In genomic region chr1:25079395-25079794, GRCm38 (mm10) we compare ENCODE assay signal across 29 mouse cellular contexts.
"Had no signal": no experiment of that assay in that cellular context is flagged by ENCODE, and none has a peak within 500 bp of the region (broad histone marks: within the 10 kb centered on the region; RNA-seq: fewer than 3 reads in every experiment).

No protein-coding gene starts in this region.

- H3K9me3 ChIP-seq: embryonic facial prominence, embryonic 10.5 days; embryonic facial prominence, embryonic 12.5 days; embryonic facial prominence, embryonic 13.5 days; embryonic facial prominence, embryonic 15.5 days; forebrain, embryonic 10.5 days; forebrain, embryonic 12.5 days; forebrain, embryonic 13.5 days; forebrain, embryonic 15.5 days; heart, embryonic 10.5 days had no signal

- H3K4me3 ChIP-seq: embryonic facial prominence, embryonic 10.5 days; embryonic facial prominence, embryonic 12.5 days; embryonic facial prominence, embryonic 13.5 days; embryonic facial prominence, embryonic 15.5 days; erythroblast, embryonic 14.5 days; forebrain, embryonic 10.5 days; forebrain, embryonic 12.5 days; forebrain, embryonic 13.5 days; forebrain, embryonic 15.5 days; gastrocnemius, adult 2 months; heart, adult 2 months; heart, embryonic 10.5 days had no signal

- H3K27me3 ChIP-seq: embryonic facial prominence, embryonic 12.5 days; embryonic facial prominence, embryonic 13.5 days; embryonic facial prominence, embryonic 15.5 days; forebrain, embryonic 12.5 days; forebrain, embryonic 13.5 days; forebrain, embryonic 15.5 days had no signal

- H3K4me1 ChIP-seq: embryonic facial prominence, embryonic 10.5 days; embryonic facial prominence, embryonic 12.5 days; embryonic facial prominence, embryonic 13.5 days; embryonic facial prominence, embryonic 15.5 days; forebrain, embryonic 13.5 days; heart, embryonic 10.5 days had no signal

- H3K27ac ChIP-seq: embryonic facial prominence, embryonic 10.5 days; embryonic facial prominence, embryonic 12.5 days; embryonic facial prominence, embryonic 13.5 days; embryonic facial prominence, embryonic 15.5 days; forebrain, embryonic 10.5 days; forebrain, embryonic 12.5 days; forebrain, embryonic 13.5 days; forebrain, embryonic 15.5 days; gastrocnemius, adult 2 months; heart, adult 2 months; heart, embryonic 10.5 days had no signal

- H3K36me3 ChIP-seq: embryonic facial prominence, embryonic 10.5 days; embryonic facial prominence, embryonic 12.5 days; embryonic facial prominence, embryonic 13.5 days; embryonic facial prominence, embryonic 15.5 days; forebrain, embryonic 10.5 days; forebrain, embryonic 12.5 days; forebrain, embryonic 15.5 days; heart, embryonic 10.5 days had no signal

- ATAC-seq: forebrain, embryonic 13.5 days; forebrain, embryonic 14.5 days; forebrain, embryonic 15.5 days; forebrain, embryonic 16.5 days; forebrain, postnatal 0 days had no signal

- DNase-seq: cerebellum, adult 8-10 months; cerebellum, adult 9-10 months; cerebellum, adult 9-11 months; cerebellum, postnatal 10 days; cerebellum, postnatal 14 days; cerebellum, postnatal 25 days; cerebellum, postnatal 36 days; embryo, embryonic 11 days; forebrain, postnatal 0 days; gastrocnemius, adult 2 months; gastrocnemius, postnatal 10 days; gastrocnemius, postnatal 14 days; gastrocnemius, postnatal 25 days; gastrocnemius, postnatal 36 days; heart, adult 11 months; heart, adult 18-20 months; heart, adult 2 months had no signal

- H3K9ac ChIP-seq: embryonic facial prominence, embryonic 12.5 days; embryonic facial prominence, embryonic 13.5 days; embryonic facial prominence, embryonic 15.5 days; forebrain, embryonic 12.5 days; forebrain, embryonic 13.5 days; forebrain, embryonic 15.5 days; forebrain, postnatal 0 days had no signal

- H3K4me2 ChIP-seq: embryonic facial prominence, embryonic 12.5 days; embryonic facial prominence, embryonic 13.5 days; embryonic facial prominence, embryonic 15.5 days; forebrain, embryonic 12.5 days; forebrain, embryonic 13.5 days; forebrain, embryonic 15.5 days had no signal
